In the genomic region with DNA sequence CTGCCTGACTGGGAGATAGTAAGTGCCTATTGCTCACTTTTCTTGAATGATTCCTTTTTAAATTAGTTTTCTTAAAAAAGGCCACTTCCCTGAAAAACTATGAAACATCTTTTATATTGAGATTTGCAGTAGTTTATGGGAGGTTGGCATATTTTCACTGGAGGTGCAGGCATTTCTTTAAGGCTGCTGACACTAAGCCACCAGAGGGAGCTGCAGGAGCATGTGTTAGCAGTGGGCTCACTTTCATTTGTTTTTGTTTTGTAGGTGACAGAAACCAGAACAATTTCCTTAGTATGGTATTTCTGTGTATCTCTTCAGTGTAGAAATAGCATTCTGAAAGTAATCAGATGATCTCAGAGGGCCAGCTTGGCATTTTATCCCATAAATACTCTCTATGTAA, we compare ENCODE assay signal across 9 mouse cellular contexts. TPM values are rescaled to one million over a fixed set of nuclear protein-coding genes. Genes with fewer than 3 reads are reported as not detected.
DNase-seq lines count a peak whose midpoint lies in the region; ATAC-seq and TF ChIP-seq lines count a peak whose summit lies in the region.
"Had no signal": no experiment of that assay in that cellular context is flagged by ENCODE, and none has a peak within 500 bp of the region (broad histone marks: within the 10 kb centered on the region; RNA-seq: fewer than 3 reads in every experiment).

No protein-coding gene starts in this region.

- H3K36me3 ChIP-seq in kidney, embryonic 16.5 days (ENCODE audit: insufficient read depth, low read length) = 0 out of 2 replicates have a peak, but pooled peaks cover 4% of the 10 kb centered on the region
- no peaks in the 10 kb centered on the region for H3K36me3 ChIP-seq in hindbrain, embryonic 11.5 days (ENCODE audit: control insufficient read depth, insufficient read depth, low read length)
- H3K36me3 ChIP-seq in midbrain, embryonic 14.5 days (ENCODE audit: control insufficient read depth, insufficient read depth, low read length) = 0 out of 2 replicates have a peak, but pooled peaks cover 6% of the 10 kb centered on the region
- H3K36me3 ChIP-seq in thymus, adult 2 months (ENCODE audit: control insufficient read depth, insufficient read depth, low read length) = no peaks in the 10 kb centered on the region

- peak; percentile 91 for TF ChIP-seq CTCF in left cerebral cortex, adult 2 months (IDR thresholded peaks at IDR 0.05)
- no peak for TF ChIP-seq CTCF in thymus, adult 2 months (IDR thresholded peaks at IDR 0.05; ENCODE audit: borderline replicate concordance, control insufficient read depth, extremely low read depth, insufficient read depth, low read length, poor library complexity)

- H3K4me1 ChIP-seq in kidney, embryonic 16.5 days (ENCODE audit: insufficient read depth, low read length) = no peaks in the 10 kb centered on the region
- no peaks in the 10 kb centered on the region for H3K4me1 ChIP-seq in hindbrain, embryonic 11.5 days (replicated peaks; ENCODE audit: control insufficient read depth, insufficient read depth, low read length)
- no peaks in the 10 kb centered on the region for H3K4me1 ChIP-seq in midbrain, embryonic 14.5 days (ENCODE audit: control insufficient read depth, insufficient read depth, low read length)
- no peaks in the 10 kb centered on the region for H3K4me1 ChIP-seq in thymus, adult 2 months (replicated peaks; ENCODE audit: control insufficient read depth, insufficient read depth, low read length)
- H3K4me1 ChIP-seq: midbrain, embryonic 12.5 days had no signal

- no peaks in the 10 kb centered on the region for H3K27me3 ChIP-seq in kidney, embryonic 16.5 days (ENCODE audit: insufficient read depth, low read length)
- no peaks in the 10 kb centered on the region for H3K27me3 ChIP-seq in hindbrain, embryonic 11.5 days (ENCODE audit: control insufficient read depth, insufficient read depth, low read length)
- H3K27me3 ChIP-seq in midbrain, embryonic 14.5 days (ENCODE audit: control insufficient read depth, insufficient read depth, low read length) = no peaks in the 10 kb centered on the region
- no peaks in the 10 kb centered on the region for H3K27me3 ChIP-seq in thymus, adult 2 months (ENCODE audit: control insufficient read depth, insufficient read depth, low read length)
- H3K27me3 ChIP-seq: midbrain, embryonic 12.5 days had no signal

- H3K27ac ChIP-seq in kidney, embryonic 16.5 days (ENCODE audit: low read length) = no peak overlapping the region
- no peak overlapping the region for H3K27ac ChIP-seq in hindbrain, embryonic 11.5 days (ENCODE audit: low read depth, low read length)
- H3K27ac ChIP-seq in left cerebral cortex, adult 2 months = no peak overlapping the region
- H3K27ac ChIP-seq in midbrain, embryonic 14.5 days (replicated peaks; ENCODE audit: low read depth, low read length) = no peak overlapping the region
- H3K27ac ChIP-seq in thymus, adult 2 months (ENCODE audit: control insufficient read depth, insufficient read depth, low read length) = no peak overlapping the region
- H3K27ac ChIP-seq: midbrain, embryonic 12.5 days had no signal

- no peaks in the 10 kb centered on the region for H3K9me3 ChIP-seq in kidney, embryonic 16.5 days (ENCODE audit: low read length)
- H3K9me3 ChIP-seq in hindbrain, embryonic 11.5 days (ENCODE audit: control insufficient read depth, low read length) = no peaks in the 10 kb centered on the region
- no peaks in the 10 kb centered on the region for H3K9me3 ChIP-seq in midbrain, embryonic 14.5 days (ENCODE audit: control insufficient read depth, low read length)
- H3K9me3 ChIP-seq: midbrain, embryonic 12.5 days had no signal

- TF ChIP-seq POLR2A in thymus, adult 2 months (IDR thresholded peaks at IDR 0.05; ENCODE audit: control insufficient read depth, extremely low read depth, insufficient read depth, low read length, poor library complexity) = no peak

- no peak for ATAC-seq in kidney, embryonic 16.5 days (ENCODE audit: low FRiP score, low TSS enrichment)
- ATAC-seq in hindbrain, embryonic 11.5 days (ENCODE audit: low FRiP score) = no peak
- ATAC-seq in midbrain, embryonic 14.5 days (ENCODE audit: low FRiP score, low TSS enrichment) = no peak

- H3K9ac ChIP-seq in kidney, embryonic 16.5 days (replicated peaks; ENCODE audit: low read length) = no peak overlapping the region
- H3K9ac ChIP-seq in hindbrain, embryonic 11.5 days (ENCODE audit: low read depth, low read length) = no peak overlapping the region
- H3K9ac ChIP-seq in midbrain, embryonic 14.5 days (replicated peaks; ENCODE audit: low read length) = no peak overlapping the region
- H3K9ac ChIP-seq: midbrain, embryonic 12.5 days had no signal

- H3K4me3 ChIP-seq in kidney, embryonic 16.5 days (ENCODE audit: low read length) = no peak overlapping the region
- H3K4me3 ChIP-seq in hindbrain, embryonic 11.5 days (ENCODE audit: low read depth, low read length) = no peak overlapping the region
- H3K4me3 ChIP-seq in left cerebral cortex, adult 2 months = no peak overlapping the region
- H3K4me3 ChIP-seq in midbrain, embryonic 14.5 days (replicated peaks; ENCODE audit: low read depth, low read length) = no peak overlapping the region
- no peak overlapping the region for H3K4me3 ChIP-seq in thymus, adult 2 months (ENCODE audit: control insufficient read depth, insufficient read depth, low read length)
- H3K4me3 ChIP-seq: midbrain, embryonic 12.5 days had no signal

- no peak overlapping the region for H3K4me2 ChIP-seq in kidney, embryonic 16.5 days (replicated peaks; ENCODE audit: low read depth, low read length)
- H3K4me2 ChIP-seq in hindbrain, embryonic 11.5 days (replicated peaks; ENCODE audit: low read depth, low read length) = no peak overlapping the region
- no peak overlapping the region for H3K4me2 ChIP-seq in midbrain, embryonic 14.5 days (ENCODE audit: low read length)
- H3K4me2 ChIP-seq: midbrain, embryonic 12.5 days had no signal

- intact Hi-C loops in left cerebral cortex, adult 2 months (cut with DNase I) = loop anchor here (10.0 kb wide), 2 partner anchors 473 to 537 kb away; a partner anchor contains a TSS

- peak; percentile 59 for DNase-seq in kidney, adult 18-20 months
- peak; percentile 49 for DNase-seq in ZHBTc4 (ENCODE audit: low read depth, low spot score)
- DNase-seq in embryo, embryonic 10 days (ENCODE audit: low spot score) = peak; percentile 81
- peak; percentile 78 for DNase-seq in hindbrain, embryonic 11.5 days (ENCODE audit: low spot score)
- peak; percentile 52 to 59 for DNase-seq in left cerebral cortex, adult 2 months (ENCODE audit: extremely low spot score in 1 of 2, low spot score in 2 of 2)
- peak; percentile 90 for DNase-seq in midbrain, embryonic 14.5 days
- DNase-seq in thymus, adult 2 months = peak; percentile 45

RNA-seq across cellular contexts. Expression of a gene that starts 49.0 kb away (rescaled TPM):
- 20.4 and 21.6 TPM in 2 replicates for polyA plus RNA-seq in kidney, embryonic 16.5 days (2015; fragmentation: Nextera tagmentation; extraction: Ambion mirVana)
- polyA plus RNA-seq in hindbrain, embryonic 11.5 days (2014; fragmentation: Nextera tagmentation; extraction: Ambion mirVana) = 24.9 and 30.4 TPM in 2 replicates
- total RNA-seq in left cerebral cortex, adult 2 months (2021) = 10 to 100 TPM; 29.9 to 31.8 TPM
- polyA plus RNA-seq in midbrain, embryonic 14.5 days (2014; fragmentation: Nextera tagmentation; extraction: Ambion mirVana) = 28.1 and 28.3 TPM in 2 replicates
- polyA plus RNA-seq in thymus, adult 2 months (2012; rRNA removed) = 8.0 and 9.4 TPM in 2 replicates

RNA-seq across cellular contexts. Expression of a gene that starts 58.9 kb away (rescaled TPM):
- 29.8 and 32.4 TPM in 2 replicates for polyA plus RNA-seq in kidney, embryonic 16.5 days (2015; fragmentation: Nextera tagmentation; extraction: Ambion mirVana)
- 36.1 and 37.1 TPM in 2 replicates for polyA plus RNA-seq in hindbrain, embryonic 11.5 days (2014; fragmentation: Nextera tagmentation; extraction: Ambion mirVana)
- total RNA-seq in left cerebral cortex, adult 2 months (2021) = 100 to 1,000 TPM; 122 to 132 TPM
- 60.4 and 71.2 TPM in 2 replicates for polyA plus RNA-seq in midbrain, embryonic 14.5 days (2014; fragmentation: Nextera tagmentation; extraction: Ambion mirVana)
- polyA plus RNA-seq in thymus, adult 2 months (2012; rRNA removed) = 16.3 and 17.2 TPM in 2 replicates
